Mouse (Mus musculus): ENCODE measurements around the gene Aldob.
"Not testable (repeated sequence)": the region's sequence is repeated elsewhere in the genome, so short reads cannot be mapped to it uniquely, and the experiment has no call there.

Gene Aldob

DNA sequence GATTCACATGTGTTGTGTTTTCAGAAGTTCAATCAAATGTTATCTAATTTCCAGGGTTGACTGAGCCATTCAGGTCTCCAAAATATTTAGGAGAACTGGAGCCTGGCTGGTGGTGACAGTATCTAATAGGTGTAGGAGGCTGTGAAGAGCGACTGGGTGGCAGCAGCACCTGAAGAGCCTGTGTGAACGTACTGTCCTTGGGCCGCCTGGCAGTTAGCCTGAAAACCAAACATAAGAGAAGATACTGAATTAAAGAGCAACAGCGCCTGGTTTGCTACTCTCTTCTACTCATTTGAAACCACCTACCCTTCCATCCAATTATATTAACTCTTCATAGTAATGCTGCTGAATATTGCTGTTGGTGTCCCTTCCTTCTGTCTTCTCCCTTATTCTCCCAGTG is 12.7 kb downstream of the Aldob start:
- no peak for DNase-seq (ENCODE audit: extremely low read depth, insufficient read length, low spot score)

DNA sequence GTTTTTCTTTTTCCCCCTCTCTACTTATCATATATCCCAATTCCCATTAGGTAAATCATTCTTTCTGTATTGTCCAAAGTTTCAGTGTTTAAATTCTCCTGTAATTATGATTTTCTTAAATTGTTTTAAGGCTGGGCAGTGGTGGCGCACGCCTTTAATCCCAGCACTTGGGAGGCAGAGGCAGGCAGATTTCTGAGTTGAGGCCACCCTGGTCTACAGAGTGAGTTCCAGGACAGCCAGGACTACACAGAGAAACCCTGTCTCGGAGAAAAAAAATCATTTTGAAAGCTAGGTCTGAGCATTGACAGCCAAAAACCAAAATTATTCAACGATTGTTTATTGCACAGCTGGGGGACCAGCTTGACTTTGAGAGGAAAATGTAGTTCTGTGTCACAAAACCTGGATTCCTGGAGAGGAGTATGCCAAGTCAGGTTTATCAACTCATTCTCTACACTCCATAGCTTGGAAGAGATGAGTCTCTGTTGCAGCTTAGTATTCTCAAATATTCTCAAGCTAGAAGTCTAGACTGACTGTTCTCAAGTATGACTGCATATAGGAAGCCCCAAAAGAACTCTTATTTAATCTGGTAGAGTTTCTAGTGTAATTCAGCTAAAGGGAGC is 13.6 kb downstream of the Aldob start:
- no peak for DNase-seq (ENCODE audit: extremely low read depth, insufficient read length, low spot score)

DNA sequence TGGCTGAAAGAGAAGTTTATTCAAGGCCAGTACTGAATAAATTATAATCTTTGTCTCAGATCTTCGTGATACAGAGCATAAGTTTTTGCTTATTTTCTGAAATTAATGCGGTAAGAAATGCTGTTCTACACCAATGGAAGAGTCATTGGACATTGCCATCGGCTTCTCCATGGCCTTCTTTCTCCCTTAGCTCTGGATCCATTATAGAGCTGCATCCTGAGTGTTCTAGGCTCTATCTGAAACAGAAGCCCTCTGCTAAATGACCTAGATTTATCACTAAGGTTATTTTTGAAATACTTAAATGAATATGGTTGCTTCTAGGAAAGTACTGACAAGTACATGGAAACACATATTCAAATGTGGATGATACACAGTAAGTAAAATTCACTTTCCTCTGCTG is 14.3 kb downstream of the Aldob start:
- DNase-seq (ENCODE audit: extremely low read depth, insufficient read length, low spot score), result no peak

DNA sequence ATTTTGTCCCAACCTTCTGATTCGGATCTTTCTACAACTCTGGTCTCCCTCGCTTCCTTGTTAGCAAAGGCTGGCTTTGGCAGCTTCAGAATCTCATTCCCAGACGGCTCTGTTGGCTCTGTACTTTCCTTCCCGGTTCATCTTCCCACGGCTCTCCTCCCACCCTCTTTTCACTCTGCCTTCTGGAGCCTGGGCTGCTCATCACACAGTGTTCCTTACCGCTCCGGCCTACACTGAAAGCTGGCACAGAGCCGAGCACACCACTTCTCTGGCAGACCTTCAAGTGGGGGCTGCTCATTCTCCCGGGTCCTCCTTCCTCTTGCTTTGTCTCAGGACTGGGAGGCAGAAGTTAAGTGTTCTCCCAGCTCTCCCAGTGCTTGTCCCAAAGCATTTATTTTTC is 26.8 kb downstream of the Aldob start:
- DNase-seq (ENCODE audit: extremely low read depth, insufficient read length, low spot score), result no peak

DNA sequence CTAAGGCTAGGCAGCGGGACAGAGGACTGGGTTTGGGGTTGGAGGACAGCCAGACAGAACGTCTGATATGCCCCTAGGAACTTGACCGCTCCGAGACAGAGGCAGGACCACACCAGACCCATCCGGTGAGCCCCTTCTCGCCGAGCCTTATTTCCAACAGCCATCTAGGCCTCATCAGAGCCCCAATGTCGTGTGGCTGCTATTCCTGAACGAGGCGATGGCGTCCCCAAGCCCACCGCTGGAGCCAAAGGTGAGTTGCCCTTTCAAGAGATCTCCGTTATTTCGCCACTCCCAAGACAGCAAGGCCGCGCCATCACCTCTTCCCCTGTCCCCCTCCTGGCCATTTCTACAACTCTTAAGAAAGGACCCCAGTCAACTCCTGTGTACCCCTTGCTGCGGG is 28.0 kb downstream of the Aldob start:
- no peak for DNase-seq (ENCODE audit: extremely low read depth, insufficient read length, low spot score)

DNA sequence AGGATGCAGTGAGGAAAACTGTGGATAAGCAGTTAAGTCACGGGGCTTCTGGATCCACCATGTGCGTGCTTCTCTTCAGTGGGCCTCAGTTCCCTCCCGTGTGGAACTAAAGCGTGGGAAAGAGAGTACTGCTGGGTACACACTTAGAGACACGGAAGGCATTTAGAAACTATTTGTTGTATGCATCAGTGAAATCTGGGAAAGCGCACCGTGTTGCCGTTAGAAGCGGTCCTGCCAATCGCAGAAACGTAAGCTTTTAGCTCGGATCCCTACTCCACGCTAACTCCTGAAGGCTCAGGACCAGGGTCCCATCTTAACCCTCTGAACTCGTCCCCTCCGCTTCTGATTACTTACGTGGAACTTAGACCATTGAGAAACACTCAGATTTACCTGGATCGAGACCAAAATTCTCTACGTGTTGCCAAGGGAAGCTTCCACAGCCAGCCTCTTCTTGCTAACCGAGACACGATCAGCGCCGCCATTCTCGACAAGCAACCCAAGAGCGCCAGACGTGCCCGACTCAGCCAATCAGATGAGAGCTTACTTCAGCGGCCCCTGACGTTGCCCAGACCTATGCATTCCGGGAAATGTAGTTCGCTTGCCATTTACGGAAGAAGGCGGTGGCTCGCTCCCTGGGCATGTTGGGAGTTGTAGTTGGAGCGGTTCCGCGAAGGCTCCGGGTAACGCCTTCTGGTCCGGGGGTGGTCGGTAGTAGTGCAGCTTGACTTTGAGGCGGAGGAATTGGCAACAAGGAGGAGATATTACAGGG is 28.6 kb downstream of the Aldob start, which contains the start of the genes Mrpl50 and Zfp189:
Gene Mrpl50 (minus strand): TSS at position 522 of the 769 bp plus-strand sequence.
Gene Zfp189 (plus strand): TSS at position 605 of the 769 bp plus-strand sequence.
- DNase-seq (ENCODE audit: extremely low read depth, insufficient read length, low spot score), result peak; percentile 91

DNA sequence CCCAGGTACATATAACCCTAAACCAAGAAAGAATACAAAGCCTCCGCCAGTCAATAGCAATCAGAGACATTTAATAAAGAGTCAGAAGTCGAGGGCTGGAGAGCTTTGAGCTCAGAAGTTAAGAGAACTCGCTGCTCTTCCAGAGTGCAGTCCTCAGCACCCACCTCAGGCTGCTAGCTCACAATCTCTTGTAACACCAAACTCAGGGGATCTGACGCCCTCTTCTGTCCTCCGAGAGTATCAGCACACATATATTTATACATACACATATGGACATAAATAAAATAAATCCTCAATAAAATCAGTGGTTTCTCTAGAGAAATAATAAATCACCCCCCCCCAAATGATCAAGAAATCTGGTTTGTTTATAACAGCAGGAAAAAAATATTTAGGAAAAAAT is 29.9 kb downstream of the Aldob start:
- no peak for DNase-seq (ENCODE audit: extremely low read depth, insufficient read length, low spot score)

DNA sequence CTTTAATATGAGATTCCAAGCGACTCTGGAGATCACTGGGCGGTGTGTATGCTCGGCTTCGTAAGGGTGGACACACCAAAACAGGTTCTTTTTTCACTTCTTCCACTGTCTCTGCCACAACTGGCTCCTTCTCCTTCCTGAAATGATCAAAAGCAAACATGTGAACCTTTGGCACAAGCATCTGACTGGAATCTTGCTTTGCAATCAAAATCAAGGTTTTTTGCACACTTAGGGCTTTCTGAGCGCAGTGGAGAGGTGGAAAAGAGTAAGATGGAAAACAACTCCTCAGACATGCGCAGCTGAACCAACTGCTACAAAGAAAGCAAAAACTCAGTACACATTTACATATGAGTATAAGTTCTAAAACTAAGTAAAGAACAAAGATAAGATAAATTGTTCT is 34.9 kb downstream of the Aldob start:
- DNase-seq (ENCODE audit: extremely low read depth, insufficient read length, low spot score), result no peak

DNA sequence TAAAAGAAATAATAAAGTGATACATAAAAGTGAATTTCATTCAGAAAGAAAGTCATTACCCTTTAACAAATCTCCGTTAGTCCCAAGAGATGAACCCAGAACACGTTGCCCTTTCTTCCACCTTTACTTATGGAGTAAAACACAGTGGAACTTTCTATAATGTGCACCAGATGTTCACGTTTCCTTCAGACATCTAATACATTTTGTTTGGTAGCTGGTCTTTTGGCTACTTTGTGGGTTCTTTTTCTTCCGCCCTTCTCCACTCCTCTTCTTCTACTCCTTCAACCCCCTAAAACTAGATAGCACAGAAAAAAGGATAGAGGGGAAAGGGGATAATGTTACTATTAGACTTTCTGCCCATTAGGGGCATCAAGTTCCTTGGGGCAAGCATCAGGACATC is 36.7 kb downstream of the Aldob start:
- no peak for DNase-seq (ENCODE audit: extremely low read depth, insufficient read length, low spot score)

DNA sequence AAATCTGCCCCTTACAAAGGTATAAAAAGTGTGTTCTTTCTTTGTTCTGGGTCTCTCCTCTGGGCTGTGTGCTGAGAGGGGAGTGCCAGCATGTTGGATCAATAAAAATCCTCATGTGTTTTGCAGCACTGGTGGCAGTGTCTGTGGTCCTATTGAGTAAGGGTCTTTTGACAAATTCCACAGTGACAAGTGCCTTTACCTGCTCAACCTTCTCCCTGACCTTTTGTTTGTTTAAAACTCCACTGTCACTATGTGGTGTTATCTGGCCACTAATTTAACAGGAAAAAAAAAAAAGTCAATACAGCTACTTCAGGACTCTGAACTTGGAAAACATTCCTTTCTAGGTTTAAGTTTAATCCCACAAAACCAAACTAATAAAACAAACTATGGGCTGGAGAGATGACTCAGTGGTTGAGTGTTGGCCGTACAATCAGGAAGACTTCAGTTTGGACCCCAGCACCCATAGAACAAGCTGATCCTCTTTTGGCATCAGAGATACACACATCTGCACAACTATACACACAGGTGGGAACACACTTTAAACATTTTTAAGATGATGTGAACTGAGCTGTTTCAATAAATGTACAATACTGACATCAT is 39.0 kb downstream of the Aldob start:
- not testable (repeated sequence) for DNase-seq (ENCODE audit: extremely low read depth, insufficient read length, low spot score)

DNA sequence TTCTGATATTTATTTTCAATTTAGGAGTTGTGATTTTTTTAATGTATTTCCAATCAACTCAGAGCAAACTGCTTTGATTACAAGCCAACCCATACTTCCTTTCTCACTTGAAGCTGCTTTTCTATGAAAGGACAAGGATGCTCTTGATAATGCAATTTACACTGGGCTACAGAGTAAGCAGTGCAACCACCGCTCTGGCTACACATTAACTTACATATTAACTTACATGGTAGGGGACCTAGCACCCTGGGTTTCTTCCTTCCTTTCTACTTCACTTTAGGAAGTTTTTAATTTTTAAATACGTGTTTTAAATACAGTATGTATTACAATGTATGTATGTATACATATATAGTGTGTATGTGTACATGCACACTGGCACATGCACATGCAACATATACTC is 40.2 kb downstream of the Aldob start:
- DNase-seq (ENCODE audit: extremely low read depth, insufficient read length, low spot score), result no peak

DNA sequence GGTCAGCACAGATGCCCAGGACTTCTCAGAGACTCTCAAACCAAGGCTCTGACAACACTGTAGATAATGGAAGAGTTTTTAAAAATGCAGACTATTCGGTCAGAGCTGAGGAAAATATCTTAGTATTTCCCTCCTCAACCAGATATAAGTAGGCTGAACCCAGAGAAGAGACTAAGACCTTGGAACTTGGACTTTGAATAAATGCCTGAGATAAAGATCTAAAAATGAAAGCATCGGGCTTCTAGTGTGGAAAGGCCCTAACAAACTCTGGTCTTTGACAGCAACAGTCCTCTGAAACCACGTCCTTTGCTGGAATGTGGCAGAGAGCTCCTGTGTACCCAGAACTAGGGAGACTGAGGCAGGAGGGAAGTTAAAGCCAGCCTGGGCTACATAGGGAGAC is 43.0 kb downstream of the Aldob start, which contains the start of gene Baat:
Gene Baat (minus strand): TSS at position 172 of the 400 bp plus-strand sequence.
- DNase-seq (ENCODE audit: extremely low read depth, insufficient read length, low spot score), result no peak

DNA sequence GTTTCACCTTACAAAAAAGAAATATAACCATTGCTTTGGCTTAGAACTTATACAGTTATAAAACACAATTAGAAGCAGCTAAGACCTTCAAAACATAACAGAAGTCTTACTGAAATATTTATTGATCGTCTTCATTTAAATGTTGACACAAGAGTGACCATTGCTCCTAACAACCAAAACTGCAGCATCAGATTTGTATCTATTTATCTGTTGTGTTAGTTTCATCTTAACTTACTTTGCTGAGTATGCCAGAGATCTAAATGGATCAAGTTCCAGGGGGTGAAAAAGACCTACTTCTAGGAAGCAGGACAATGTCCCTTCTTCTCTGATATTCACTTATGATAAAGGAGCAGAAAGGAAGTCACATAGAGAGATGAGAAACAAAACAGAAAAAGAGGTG is 45.8 kb downstream of the Aldob start:
- no peak for DNase-seq (ENCODE audit: extremely low read depth, insufficient read length, low spot score)
